Mouse (Mus musculus): ENCODE measurements around the gene Scn3a. TPM values are rescaled to one million over a fixed set of nuclear protein-coding genes. Genes with fewer than 3 reads are reported as not detected.
A peak's percentile ranks its signal among the peaks of the same experiment; 100 is the strongest.

The Scn3a gene
- total and polyA plus RNA-seq, 3 experiments, result 0.13 to 0.33 (median 0.24) TPM

GRCm38 (mm10) chr2:65471311-65471882 is 96.0 kb downstream of the Scn3a start:
- Histone ChIP-seq H3K9me3 (replicated peaks; ENCODE audit: low read length) (no peaks in the 10 kb centered on the region), H3K27me3 (replicated peaks) (no peaks in the 10 kb centered on the region), H3K4me2 (ENCODE audit: insufficient read depth, low read depth, poor library complexity, severe bottlenecking) (peak overlapping the region; percentile 47), H3K27ac (ENCODE audit: insufficient read depth, low read depth) (no peak overlapping the region), H3K4me3 (replicated peaks in 1 of 3; ENCODE audit: low read depth in 2 of 3, low read length in 2 of 3, poor library complexity in 1 of 3) (no peak overlapping the region), H3K36me3 (replicated peaks in 1 of 2; ENCODE audit: control insufficient read depth in 1 of 2, insufficient read depth in 1 of 2, low read length in 1 of 2) (no peaks in the 10 kb centered on the region), H3K9ac (ENCODE audit: insufficient read depth, low read depth) (peak overlapping the region; percentile 17; the same call in 1 of the 2 replicates), H3K79me2 (replicated peaks; ENCODE audit: control insufficient read depth, extremely low read depth, insufficient read depth, poor library complexity, severe bottlenecking) (no peaks in the 10 kb centered on the region), H3K4me1 (ENCODE audit: control insufficient read depth in 1 of 2, insufficient read depth in 2 of 2) (peaks cover 0 to 6% of the 10 kb centered on the region in 2 experiments; a peak in 2 of 4 replicates)
- dilution Hi-C loops (cut with MboI; ENCODE audit: extremely low pct_ligation_motif_present, extremely low pct_unique_long_range_greater_than_20kb, low sequenced_read_pairs) (no loop called here), in situ Hi-C loops (cut with MboI; ENCODE audit: low pct_ligation_motif_present, low pct_unique_long_range_greater_than_20kb, low sequenced_read_pairs) (no loop called here)
- TF ChIP-seq IRF4 (IDR thresholded peaks at IDR 0.05; ENCODE audit: low read depth, low read length) (peak; percentile 44; the same call in 1 of the 2 replicates), RAD21 (IDR thresholded peaks at IDR 0.05; ENCODE audit: low read depth, low read length) (no peak), MYC (IDR thresholded peaks at IDR 0.05; ENCODE audit: low read depth, low read length) (no peak)
- DNase-seq (ENCODE audit: extremely low read depth), result peak; percentile 31

GRCm38 (mm10) chr2:65465694-65466093 is 101.7 kb downstream of the Scn3a start:
- dilution Hi-C loops (cut with MboI; ENCODE audit: extremely low pct_ligation_motif_present, extremely low pct_unique_long_range_greater_than_20kb, low sequenced_read_pairs) (no loop called here), in situ Hi-C loops (cut with MboI; ENCODE audit: low pct_ligation_motif_present, low pct_unique_long_range_greater_than_20kb, low sequenced_read_pairs) (no loop called here)
- H3K27ac ChIP-seq (ENCODE audit: insufficient read depth, low read depth), result no peak overlapping the region
- H3K27me3 ChIP-seq (replicated peaks), result no peaks in the 10 kb centered on the region
- H3K9me3 ChIP-seq (replicated peaks; ENCODE audit: low read length), result no peaks in the 10 kb centered on the region
- TF ChIP-seq MEF2A (IDR thresholded peaks at IDR 0.05; ENCODE audit: borderline replicate concordance, low read depth, low read length), result no peak
- no peak for TF ChIP-seq ZMIZ1 (IDR thresholded peaks at IDR 0.05; ENCODE audit: low read depth, low read length)
- no peak for TF ChIP-seq SIN3A (IDR thresholded peaks at IDR 0.05; ENCODE audit: low read length)
- TF ChIP-seq MAFK (IDR thresholded peaks at IDR 0.05; ENCODE audit: insufficient replicate concordance, low read length), result no peak
- TF ChIP-seq ZC3H11A (IDR thresholded peaks at IDR 0.05; ENCODE audit: low read depth, low read length), result no peak
- TF ChIP-seq POLR2A (IDR thresholded peaks at IDR 0.05; ENCODE audit: low read depth, low read length), result no peak
- TF ChIP-seq JUN (IDR thresholded peaks at IDR 0.05; ENCODE audit: insufficient read depth, low read depth, low read length), result no peak
- TF ChIP-seq EP300 (IDR thresholded peaks at IDR 0.05; ENCODE audit: low read length), result no peak
- TF ChIP-seq IRF4 (IDR thresholded peaks at IDR 0.05; ENCODE audit: low read depth, low read length), result no peak
- TF ChIP-seq NELFE (IDR thresholded peaks at IDR 0.05; ENCODE audit: low read depth, low read length), result no peak
- no peak for TF ChIP-seq MXI1 (IDR thresholded peaks at IDR 0.05; ENCODE audit: low read depth, low read length)
- TF ChIP-seq MYC (IDR thresholded peaks at IDR 0.05; ENCODE audit: low read depth, low read length), result no peak
- TF ChIP-seq ELF1 (IDR thresholded peaks at IDR 0.05; ENCODE audit: low read depth, low read length), result no peak
- TF ChIP-seq PAX5 (IDR thresholded peaks at IDR 0.05; ENCODE audit: low read length), result no peak
- no peak for TF ChIP-seq TBP (conservative IDR thresholded peaks at IDR 0.05; ENCODE audit: low read depth, low read length)
- TF ChIP-seq UBTF (IDR thresholded peaks at IDR 0.05; ENCODE audit: low read depth, low read length), result no peak
- no peak for TF ChIP-seq ZKSCAN1 (IDR thresholded peaks at IDR 0.05; ENCODE audit: borderline replicate concordance, low read depth, low read length)
- no peak for TF ChIP-seq GABPA (IDR thresholded peaks at IDR 0.05; ENCODE audit: insufficient replicate concordance, low read depth, low read length)
- no peak for TF ChIP-seq ZNF384 (IDR thresholded peaks at IDR 0.05; ENCODE audit: low read depth, low read length)
- TF ChIP-seq SMC3 (IDR thresholded peaks at IDR 0.05; ENCODE audit: low read depth, low read length), result no peak
- H3K79me2 ChIP-seq (replicated peaks; ENCODE audit: control insufficient read depth, extremely low read depth, insufficient read depth, poor library complexity, severe bottlenecking), result no peaks in the 10 kb centered on the region
- H3K4me2 ChIP-seq (ENCODE audit: insufficient read depth, low read depth, poor library complexity, severe bottlenecking), result no peak overlapping the region
- DNase-seq (ENCODE audit: extremely low read depth), result no peak
- H3K4me1 ChIP-seq (ENCODE audit: control insufficient read depth in 1 of 2, insufficient read depth in 2 of 2), result no peaks in the 10 kb centered on the region
- H3K4me3 ChIP-seq (replicated peaks in 1 of 3; ENCODE audit: low read depth in 2 of 3, low read length in 2 of 3, poor library complexity in 1 of 3), result no peak overlapping the region
- H3K9ac ChIP-seq (ENCODE audit: insufficient read depth, low read depth), result no peak overlapping the region
- H3K36me3 ChIP-seq (replicated peaks in 1 of 2; ENCODE audit: control insufficient read depth in 1 of 2, insufficient read depth in 1 of 2, low read length in 1 of 2), result no peaks in the 10 kb centered on the region

All from CH12.LX (cell line).